Mouse (Mus musculus): ENCODE data around the gene Mylip.

Gene Mylip

DNA sequence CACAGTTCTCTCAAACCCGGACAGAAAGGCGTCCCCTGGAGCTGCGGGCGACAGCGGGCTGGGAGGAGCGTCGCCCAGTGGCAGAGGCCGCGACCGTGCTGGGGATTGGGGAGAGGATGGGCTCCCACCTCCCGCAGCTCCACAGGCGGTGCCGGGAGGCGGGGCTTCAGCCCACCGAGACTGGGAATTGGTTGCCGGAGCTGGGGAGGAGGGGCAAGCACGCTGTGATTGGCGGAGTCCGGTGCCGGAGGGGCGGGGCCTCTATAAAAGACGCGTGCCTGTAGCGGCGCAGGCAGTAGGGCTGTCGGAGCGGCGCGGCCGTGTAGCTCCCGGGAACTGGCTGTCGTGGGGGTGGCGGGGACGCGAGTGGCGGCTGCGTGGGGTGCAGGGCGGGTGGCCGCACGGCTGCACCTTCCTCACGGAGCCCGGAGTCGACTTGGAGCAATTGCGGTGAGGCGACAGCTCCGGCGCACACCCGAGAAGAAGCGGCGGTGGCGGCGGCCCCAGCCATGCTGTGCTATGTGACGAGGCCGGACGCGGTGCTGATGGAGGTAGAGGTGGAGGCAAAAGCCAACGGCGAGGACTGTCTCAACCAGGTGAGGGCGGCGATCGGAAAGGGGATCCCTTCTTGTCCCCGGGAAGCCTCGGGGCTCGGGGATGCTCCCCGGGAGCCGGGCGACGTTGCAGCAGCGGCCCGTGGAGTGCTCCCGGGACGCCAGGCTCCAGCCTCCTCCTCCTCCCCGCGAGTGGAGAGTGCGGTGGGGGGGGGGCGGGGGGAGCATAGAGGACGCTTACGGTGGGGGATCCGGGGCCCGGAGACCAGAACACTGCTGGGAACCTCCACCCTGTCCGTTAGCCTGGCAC, at the start of gene Mylip:
Gene Mylip (plus strand): TSS at position 295 of the 864 bp plus-strand sequence.
- DNase-seq (ENCODE audit: low spot score): peak; percentile 97

DNA sequence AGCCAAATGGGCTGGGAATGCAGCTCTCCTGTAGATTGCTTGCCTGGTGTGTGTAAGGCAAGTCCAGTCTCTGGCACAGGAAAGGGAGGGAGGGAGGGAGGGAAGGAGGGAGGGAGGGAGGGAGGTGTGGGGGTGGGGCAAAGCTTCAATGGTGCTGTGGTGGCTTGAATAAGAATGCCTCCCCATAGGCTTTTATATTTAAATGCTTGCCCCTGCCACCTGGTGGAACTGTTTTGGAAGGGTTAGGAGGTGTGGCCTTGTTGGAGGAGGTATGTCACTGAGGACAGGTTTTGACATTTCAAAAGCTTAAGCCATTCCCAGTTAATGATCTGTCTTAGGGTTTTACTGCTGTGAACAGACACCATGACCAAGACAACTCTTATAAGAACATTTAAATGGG, 47.6 kb upstream of the Mylip start:
- no peak for DNase-seq (ENCODE audit: low spot score)

DNA sequence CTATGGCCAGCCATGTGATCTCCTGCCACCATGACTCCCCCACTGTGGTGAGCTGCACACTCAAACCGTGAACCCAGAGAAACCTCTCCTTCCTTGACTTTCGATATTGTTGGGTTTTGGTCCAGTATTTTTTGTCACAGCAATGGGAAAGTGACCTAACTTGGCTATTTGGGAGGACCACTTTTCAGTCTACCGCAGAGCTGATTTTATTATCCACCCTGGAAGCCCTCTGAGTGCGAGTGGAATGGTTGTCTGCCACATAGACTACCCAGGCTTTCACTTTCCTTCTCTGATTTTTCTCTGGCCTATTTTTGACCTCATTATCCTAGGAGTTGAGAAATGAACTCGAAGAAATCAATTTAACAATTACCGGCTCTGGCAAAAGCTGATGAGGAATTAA, 46.0 kb upstream of the Mylip start:
- no peak for DNase-seq (ENCODE audit: low spot score)

DNA sequence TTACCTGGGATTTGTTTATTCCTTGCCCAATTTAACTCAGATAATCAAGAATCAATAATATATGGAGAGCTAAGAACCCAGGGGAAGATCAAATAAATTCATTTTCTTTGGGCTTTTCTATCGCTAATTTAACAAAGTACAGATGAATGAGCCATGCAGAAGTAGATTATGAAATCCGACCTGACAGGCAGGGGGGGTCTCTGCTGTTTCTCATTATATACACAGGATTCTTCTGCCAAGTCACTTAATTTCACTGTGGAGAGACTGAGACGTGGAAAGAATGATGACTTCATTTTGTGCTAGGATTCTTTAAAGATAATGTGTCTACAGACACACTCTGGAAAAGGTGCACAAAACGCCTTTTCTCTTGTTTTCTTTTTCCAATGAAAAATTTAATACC, 45.6 kb upstream of the Mylip start:
- DNase-seq (ENCODE audit: low spot score): no peak

DNA sequence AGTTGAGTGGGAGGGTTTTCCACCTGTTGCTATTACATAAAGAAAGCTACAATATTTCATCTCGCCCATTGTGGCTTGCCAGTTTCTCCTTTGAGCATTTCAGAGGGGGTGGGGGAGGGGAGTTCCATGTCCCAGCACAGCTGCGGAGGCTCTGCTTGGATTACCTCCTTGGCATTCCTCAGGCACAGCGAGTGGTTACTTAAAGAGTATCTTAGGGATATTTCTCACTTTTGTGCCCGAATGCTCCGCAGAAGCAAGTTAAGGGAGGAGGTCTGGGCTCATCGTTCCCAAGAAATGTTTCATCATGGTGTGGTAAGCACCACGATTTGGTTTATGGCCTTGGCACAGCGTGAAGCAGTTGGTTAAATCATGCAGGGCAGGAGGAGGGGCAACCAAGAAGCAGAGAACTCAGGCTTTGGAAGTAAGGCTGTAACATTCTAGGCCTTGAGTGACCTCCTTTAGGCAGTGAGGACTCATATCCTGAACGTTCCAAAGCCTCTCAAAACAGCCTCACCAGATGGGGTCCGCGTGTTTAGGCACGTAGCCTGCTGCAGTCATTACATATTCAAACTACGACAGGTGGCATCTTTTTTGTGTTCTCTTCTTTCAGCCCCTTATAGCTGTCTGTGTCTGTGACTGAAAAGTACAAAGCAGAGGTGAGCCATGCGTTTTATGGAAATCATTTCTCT, 43.9 kb upstream of the Mylip start:
- no peak for DNase-seq (ENCODE audit: low spot score)

DNA sequence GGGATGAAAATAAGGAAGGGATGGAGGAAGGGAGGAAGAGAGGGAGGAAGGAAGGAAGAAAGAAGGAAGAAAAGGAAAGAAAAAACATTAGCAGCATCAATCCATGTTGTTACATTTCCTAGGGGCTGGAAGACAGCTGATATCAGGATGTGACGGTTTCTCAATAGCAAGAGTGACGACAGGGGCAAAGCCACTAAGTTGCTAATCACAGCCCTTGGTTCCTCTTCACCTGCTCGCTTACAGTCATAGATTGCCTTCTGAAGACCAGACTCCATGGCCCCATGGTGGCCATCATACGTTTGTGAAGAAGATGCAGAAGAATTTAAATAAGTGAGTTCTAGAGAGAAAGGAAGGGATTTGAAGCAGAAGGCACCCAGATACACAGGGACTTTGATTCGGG, 38.1 kb upstream of the Mylip start:
- no peak for DNase-seq (ENCODE audit: low spot score)

DNA sequence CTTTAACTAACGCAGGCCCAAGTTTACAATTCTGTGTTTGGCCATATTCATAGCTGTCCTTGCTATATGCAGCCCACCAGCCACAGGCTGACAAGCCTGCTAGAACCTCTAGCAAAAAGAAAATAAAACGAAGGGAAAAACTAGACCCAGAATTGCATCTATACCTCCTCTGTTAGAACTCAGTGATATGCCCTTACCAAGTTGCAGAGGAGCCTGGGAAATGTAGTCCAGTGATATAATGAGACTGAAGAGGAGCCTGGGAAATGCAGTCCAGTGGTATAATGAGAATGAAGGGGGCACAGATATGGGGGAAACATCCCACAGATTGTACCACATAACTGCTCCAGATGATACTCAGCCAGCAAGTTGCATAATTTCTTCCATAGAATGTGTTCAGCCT, 34.7 kb upstream of the Mylip start:
- no peak for DNase-seq (ENCODE audit: low spot score)

DNA sequence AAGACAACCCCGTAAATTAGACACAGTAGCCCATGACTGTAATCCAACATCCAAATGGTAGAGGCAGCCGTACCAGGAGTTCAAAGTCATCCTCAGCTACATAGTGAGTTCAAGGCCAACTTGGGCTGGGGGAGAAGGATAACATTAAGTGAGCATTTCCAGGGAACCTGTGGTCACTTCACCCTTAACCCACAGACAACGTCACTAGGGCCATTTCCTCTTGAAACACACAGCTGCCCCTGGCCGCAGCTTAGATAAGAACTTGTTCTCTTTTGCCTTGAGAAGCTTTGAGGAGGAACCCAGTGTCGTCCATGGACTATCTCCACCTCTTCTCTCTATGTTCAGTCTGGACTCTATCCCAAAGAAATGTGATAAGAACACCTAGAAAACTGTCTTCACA, 31.3 kb upstream of the Mylip start:
- no peak for DNase-seq (ENCODE audit: low spot score)

DNA sequence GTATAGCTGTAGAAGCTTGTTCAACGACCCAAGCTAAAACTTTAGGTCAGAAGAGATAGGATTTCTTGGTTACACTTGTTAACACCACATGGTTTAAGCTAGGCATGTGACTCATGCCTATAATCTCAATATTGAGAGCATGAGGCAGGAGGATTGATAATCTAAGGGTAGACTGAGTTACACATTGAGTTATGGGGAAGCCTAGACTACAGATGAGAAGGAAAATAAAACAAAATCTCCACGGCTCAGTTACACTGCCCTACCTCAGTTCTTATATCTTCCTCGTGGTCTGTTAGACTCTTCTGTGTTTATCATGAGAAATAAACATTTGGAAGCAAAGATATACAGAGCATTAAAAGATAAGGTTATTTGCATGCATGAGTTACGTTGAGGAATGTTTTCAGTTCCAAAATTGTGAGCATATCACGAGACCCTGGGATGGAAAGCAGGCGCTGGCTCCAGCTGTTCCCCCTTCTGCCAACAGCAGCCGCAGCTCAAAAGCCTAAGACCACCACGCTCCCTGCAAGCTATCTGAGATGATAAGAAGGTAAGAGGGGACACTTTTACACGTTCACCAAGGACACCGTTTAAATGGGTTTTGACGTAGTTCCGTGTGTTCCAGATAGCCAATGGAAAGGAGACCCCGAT, 30.7 kb upstream of the Mylip start:
- no peak for DNase-seq (ENCODE audit: low spot score)

DNA sequence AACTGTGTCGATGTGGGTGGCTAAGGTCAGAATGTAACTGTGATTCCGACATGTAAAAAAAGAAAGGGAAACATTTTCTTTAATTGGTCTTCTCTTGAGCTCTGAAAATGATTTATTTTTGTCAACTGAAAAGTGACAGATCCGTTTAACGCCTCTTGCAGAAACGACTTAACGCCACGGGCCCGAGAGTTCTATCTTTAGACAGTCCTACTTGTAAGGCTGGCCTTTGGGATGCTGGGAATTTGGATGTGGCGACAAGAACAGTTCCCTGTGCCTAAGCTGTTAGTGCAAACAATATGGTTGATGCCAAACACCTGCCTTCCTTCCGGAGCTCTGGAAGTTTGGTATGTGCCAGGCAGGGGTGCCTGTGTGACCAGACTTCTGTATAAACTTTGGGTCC, 23.8 kb upstream of the Mylip start:
- no peak for DNase-seq (ENCODE audit: low spot score)

DNA sequence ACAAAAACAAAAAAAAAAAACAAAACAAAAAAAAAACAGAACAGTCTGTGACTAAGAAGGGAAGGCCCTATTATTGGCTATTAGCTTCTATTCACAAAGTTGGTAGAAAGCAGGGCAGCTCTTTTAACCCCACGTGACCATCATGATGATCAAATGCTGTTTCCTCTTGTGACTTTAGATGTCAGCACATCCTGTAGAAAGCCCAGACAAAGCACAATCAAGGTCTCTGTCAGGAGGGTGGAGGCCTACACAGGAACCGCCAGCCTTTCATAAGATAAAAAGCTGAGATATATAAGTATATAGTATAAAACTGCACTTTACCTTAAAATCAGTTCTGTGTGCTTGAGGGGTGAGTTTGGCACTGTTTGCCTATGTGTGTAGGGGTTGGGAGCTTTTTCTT, 17.9 kb upstream of the Mylip start:
- DNase-seq (ENCODE audit: low spot score): no peak

DNA sequence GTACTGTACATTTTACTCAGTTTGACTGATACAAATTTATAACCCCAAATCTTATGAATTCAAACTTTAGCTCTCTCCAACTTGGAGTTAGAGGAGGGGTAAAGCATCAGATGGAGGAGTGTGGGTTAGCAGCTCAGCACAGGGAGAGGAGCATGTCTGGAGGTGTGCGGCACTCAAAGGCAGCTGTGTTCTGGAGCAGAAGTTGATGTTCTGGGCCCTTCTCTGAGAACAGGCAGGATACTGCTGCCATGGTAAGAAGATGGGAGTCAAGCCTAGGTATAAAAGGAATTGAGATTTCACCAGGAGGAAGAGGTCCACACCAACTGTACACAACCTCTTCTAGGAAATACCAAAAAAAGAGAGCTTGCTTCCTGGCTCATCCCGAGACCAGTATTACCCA, 17.1 kb upstream of the Mylip start:
- no peak for DNase-seq (ENCODE audit: low spot score)

DNA sequence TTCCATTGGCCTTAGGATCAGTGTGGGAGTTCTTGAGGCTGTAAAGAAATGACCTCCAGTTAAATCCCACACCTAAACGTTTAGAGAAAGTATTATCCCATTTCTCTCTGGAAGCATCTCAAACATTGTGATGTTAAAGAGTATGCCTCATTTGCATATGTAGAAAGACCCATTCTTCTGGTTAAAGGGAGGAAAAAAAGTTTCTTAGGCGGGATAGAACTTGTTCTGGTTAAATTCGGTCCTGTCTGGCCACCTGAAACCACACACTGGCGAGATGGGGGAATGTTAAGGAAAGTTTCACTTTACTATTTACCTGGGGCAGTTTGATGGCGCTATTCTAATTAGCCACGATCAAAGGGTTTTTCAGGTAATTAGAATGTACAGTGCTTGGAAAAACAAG, 14.7 kb upstream of the Mylip start:
- DNase-seq (ENCODE audit: low spot score): no peak

DNA sequence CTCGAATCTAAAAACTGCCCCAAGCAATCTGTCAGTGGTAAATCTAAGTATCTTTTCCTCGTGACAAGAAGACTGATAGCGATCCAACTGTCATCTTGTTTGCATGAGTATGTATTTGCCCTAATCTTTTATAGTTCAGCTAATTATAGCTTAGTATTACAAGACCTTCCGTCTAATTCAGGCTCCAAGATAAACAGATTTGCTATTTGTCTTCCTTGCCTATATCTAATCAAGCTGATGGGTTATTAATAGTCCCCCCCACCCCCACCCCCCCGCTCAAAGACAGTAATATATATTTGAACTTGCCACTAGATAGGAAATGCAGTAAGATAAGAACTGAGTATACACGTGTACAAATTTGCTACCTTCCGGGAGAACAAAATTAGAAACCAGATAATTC, 7.3 kb upstream of the Mylip start:
- no peak for DNase-seq (ENCODE audit: low spot score)

DNA sequence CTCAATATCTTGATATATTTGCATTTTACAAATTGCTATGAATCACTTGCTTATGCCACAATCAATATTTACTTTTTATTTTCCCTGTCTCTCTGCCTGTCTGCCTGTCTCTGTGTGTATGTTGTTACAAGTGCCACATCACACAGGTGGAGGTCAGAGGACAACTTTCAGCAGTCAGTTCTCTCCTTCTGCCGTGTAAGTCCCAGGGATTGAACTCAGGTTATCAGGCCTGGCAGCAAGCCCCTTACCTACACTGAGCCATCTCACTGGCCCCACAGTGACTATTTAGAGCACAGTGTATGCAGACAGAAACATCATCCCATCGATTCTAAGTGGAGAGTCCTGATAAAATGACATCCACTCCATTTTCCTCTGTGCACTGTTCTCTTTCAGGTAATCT, 4.9 kb upstream of the Mylip start:
- no peak for DNase-seq (ENCODE audit: low spot score)

DNA sequence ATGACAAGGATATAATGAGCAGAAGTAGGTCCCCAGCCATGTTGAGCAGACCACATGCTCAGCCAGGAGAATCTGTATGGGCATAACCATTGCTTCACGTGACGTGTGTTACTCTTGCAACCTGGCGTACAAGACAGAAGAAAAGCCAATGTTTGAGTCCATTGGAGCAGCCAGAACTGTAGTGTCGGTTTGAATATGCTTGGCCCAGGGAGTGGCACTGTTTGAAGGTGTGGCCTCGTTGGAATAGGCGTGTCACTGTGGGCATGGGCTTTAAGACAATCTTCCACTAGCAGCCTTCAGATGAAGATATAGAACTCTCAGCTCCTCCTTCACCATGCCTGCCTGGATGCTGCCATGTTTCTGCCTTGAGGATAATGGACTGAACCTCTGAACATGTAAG, 4.0 kb upstream of the Mylip start:
- DNase-seq (ENCODE audit: low spot score): no peak

DNA sequence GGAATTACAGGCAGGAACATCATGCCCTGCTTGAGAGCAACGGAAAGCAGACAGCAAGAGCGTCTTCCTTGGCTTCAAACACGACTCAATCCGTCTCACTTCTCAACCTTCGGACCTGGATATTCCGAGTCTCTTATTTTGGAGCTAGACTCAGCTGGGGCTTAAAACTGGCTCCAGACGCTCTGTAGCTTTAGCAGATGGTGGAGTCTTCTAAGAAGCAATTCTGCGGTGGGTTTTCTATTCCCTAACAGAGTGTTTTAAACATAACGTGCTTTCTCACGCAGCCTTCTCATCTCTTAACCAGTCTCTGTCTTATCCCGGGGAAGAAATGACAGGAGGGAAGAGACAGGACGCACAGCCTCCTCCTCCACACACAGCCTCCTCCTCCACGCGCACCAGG, 3.3 kb upstream of the Mylip start:
- DNase-seq (ENCODE audit: low spot score): no peak

DNA sequence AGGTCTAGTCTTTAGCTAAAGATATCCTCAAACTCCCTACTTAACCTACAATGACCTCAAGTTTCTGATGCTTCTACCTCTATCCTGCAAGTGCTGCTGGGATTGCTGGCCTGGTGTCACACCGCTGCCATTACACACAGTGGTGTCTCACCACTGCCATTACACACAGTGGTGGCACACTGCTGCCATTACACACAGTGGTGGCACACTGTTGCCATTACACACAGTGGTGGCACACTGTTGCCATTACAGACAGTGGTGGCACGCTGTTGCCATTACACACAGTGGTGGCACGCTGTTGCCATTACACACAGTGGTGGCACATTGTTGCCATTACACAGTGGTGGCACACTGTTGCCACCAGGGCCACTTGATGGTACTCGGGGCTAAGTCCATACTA, 2.3 kb upstream of the Mylip start:
- no peak for DNase-seq (ENCODE audit: low spot score)

DNA sequence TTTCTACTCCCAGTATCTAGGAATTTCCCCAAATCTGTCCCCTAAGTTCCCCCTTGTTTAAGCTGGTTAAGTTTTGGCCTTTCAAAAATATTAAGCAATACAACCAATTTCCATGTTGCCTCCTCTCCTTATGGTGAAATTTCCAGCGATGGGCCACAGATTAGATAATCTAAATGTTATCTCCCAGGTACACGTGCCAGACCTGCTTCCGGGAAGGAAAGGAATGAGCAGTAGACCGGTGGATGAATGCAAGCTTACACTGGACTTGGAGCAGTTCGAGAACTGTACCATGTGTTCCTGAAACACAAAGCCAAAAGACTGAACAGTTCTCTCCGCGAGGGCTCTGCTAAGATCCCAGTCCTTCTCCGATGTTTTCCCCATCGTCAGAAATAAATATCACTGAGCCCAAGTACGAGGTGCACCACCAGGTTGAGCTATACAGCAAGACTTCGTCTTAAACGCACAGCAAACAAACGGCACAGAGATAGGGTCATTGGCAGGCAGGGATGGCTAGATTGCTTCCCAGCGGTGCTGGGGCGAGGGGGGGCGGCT, 1.2 kb upstream of the Mylip start:
- no peak for DNase-seq (ENCODE audit: low spot score)

DNA sequence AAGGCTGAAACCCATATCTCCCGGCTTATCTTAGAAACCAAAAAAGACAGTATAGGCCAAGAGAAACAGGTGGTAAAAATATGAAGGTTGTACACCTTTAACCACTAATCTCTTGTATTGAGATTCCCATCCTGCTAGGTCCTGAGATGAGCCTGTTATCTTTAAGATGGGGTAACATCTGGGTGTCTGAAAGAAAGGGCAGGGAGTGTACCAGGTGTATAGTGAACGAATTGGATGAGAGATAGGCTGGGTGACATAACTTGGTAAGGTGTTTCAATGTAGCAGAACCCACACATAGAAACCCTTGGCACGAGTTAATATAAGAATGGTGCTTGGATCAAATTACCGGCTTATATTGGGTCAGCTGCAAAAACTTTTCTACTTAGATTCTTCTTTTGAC, 653 bp upstream of the Mylip start:
- no peak for DNase-seq (ENCODE audit: low spot score)

DNA sequence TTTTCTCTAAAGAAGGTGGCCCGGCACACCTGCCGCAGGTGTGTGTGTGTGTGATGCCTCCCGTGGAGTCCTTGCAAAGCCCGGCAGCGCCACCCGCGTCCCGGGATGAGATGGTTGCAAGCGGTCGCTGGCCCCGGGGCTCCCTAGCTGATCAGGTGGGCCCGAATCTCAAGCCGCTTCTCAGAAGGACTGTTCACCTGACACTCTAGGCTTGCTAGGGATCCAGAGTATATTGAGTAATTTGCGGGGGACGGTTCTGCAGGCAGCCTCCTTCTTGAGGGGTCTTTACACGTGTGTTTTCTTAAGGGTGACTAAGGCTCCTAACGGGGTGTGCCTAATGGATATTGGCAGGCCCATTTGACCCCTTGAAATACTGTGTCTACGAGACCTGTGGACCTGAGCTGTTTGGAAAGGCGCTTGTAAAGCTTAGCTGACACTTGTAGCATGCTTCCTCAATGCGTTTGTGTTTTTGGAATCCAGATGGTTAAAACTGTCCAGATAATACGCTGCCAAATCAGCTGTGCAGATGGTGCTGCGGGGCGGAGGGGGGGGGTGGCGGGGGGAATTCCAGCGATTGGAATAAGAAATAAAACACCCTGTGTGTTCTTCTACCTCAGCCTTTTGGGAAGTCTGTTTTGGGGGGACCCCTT, 895 bp downstream of the Mylip start:
- DNase-seq (ENCODE audit: low spot score): no peak
